In genomic region chr17:36193546-36194141, GRCm38 (mm10) we compare ENCODE assay signal across 8 mouse cellular contexts. TPM values are rescaled to one million over a fixed set of nuclear protein-coding genes. Genes with fewer than 3 reads are reported as not detected.
DNase-seq lines count a peak whose midpoint lies in the region; TF ChIP-seq lines count a peak whose summit lies in the region.

No protein-coding gene starts in this region.

- no peaks in the 10 kb centered on the region for H3K36me3 ChIP-seq in CH12.LX (replicated peaks in 1 of 2; ENCODE audit: control insufficient read depth in 1 of 2, insufficient read depth in 1 of 2, low read length in 1 of 2)

- no peak overlapping the region for H3K4me3 ChIP-seq in CH12.LX (replicated peaks in 1 of 3; ENCODE audit: low read depth in 2 of 3, low read length in 2 of 3, poor library complexity in 1 of 3)

- peak; percentile 10 for TF ChIP-seq RAD21 in CH12.LX (IDR thresholded peaks at IDR 0.05; ENCODE audit: low read depth, low read length)

- peaks cover 9 to 14% of the 10 kb centered on the region in 2 experiments for H3K4me1 ChIP-seq in CH12.LX (ENCODE audit: control insufficient read depth in 1 of 2, insufficient read depth in 2 of 2)

- TF ChIP-seq CTCF in CH12.LX (conservative IDR thresholded peaks at IDR 0.05 in 1 of 2, IDR thresholded peaks at IDR 0.05 in 1 of 2; ENCODE audit: low read depth in 2 of 2, low read length in 2 of 2): peak in 1 of 2 experiments; percentile 41; a peak in 2 of 4 replicates

- peak; percentile 82 for DNase-seq in 416B (ENCODE audit: low read depth)
- no peak for DNase-seq in CH12.LX (ENCODE audit: extremely low read depth)
- DNase-seq in cerebellum, postnatal 14 days: peak; percentile 53 to 77
- peak; percentile 12 for DNase-seq in gonadal fat pad, adult 2 months (ENCODE audit: low read depth)
- peak; percentile 85 to 86 for DNase-seq in kidney, postnatal 4 days
- DNase-seq in lung, postnatal 10 days: peak; percentile 66
- peak; percentile 44 for DNase-seq in ovary, postnatal 14 days (ENCODE audit: low spot score)
- DNase-seq in thymus, postnatal 25 days: peak; percentile 81

- no peak overlapping the region for H3K9ac ChIP-seq in CH12.LX (ENCODE audit: insufficient read depth, low read depth)

- no peak for TF ChIP-seq EP300 in CH12.LX (IDR thresholded peaks at IDR 0.05; ENCODE audit: low read length)

- dilution Hi-C loops in CH12.LX (cut with MboI; ENCODE audit: extremely low pct_ligation_motif_present, extremely low pct_unique_long_range_greater_than_20kb, low sequenced_read_pairs): no loop called here

- H3K27ac ChIP-seq in CH12.LX (ENCODE audit: insufficient read depth, low read depth): no peak overlapping the region

- peaks cover 56% of the 10 kb centered on the region for H3K27me3 ChIP-seq in CH12.LX (replicated peaks)

- no peak overlapping the region for H3K4me2 ChIP-seq in CH12.LX (ENCODE audit: insufficient read depth, low read depth, poor library complexity, severe bottlenecking)

- in situ Hi-C loops in CH12.LX (cut with MboI; ENCODE audit: low pct_ligation_motif_present, low pct_unique_long_range_greater_than_20kb, low sequenced_read_pairs): loop anchor here (10.0 kb wide), 1 partner anchor 129 kb away; no protein-coding TSS in a partner anchor

- H3K79me2 ChIP-seq in CH12.LX (replicated peaks; ENCODE audit: control insufficient read depth, extremely low read depth, insufficient read depth, poor library complexity, severe bottlenecking): no peaks in the 10 kb centered on the region

- H3K9me3 ChIP-seq in CH12.LX (replicated peaks; ENCODE audit: low read length): no peaks in the 10 kb centered on the region

- TF ChIP-seq POLR2A in CH12.LX (IDR thresholded peaks at IDR 0.05; ENCODE audit: low read depth, low read length): no peak

TF ChIP-seq in CH12.LX, 34 proteins besides CTCF, POLR2A, EP300 and RAD21:
- TF ChIP-seq MEF2A (IDR thresholded peaks at IDR 0.05; ENCODE audit: borderline replicate concordance, low read depth, low read length) (no peak), KAT2A (IDR thresholded peaks at IDR 0.05; ENCODE audit: insufficient replicate concordance, low read length) (no peak), IRF4 (IDR thresholded peaks at IDR 0.05; ENCODE audit: low read depth, low read length) (no peak), TBP (conservative IDR thresholded peaks at IDR 0.05; ENCODE audit: low read depth, low read length) (no peak), SMC3 (IDR thresholded peaks at IDR 0.05; ENCODE audit: low read depth, low read length) (peak; percentile 31)

RNA-seq across cellular contexts. Expression of gene H2-T3, which starts 3.6 kb away (rescaled TPM):
- total RNA-seq in CH12.LX (2012; rRNA removed) (not detected in 2 replicates), CH12.LX (2014; rRNA removed) (not detected in 2 replicates)
- polyA plus RNA-seq in CH12.LX (2012; ENCODE audit: insufficient read length, low read depth): 0.74 and 1.3 TPM in 2 replicates
- not detected in 2 replicates for polyA plus RNA-seq in gonadal fat pad, adult 2 months (2012; rRNA removed)

RNA-seq across cellular contexts. Expression of gene Gm8909, which starts 25.3 kb away (rescaled TPM):
- total RNA-seq in CH12.LX (2012; rRNA removed): 0.25 and 0.38 TPM in 2 replicates
- not detected in 2 replicates for total RNA-seq in CH12.LX (2014; rRNA removed)
- 16.5 and 35.5 TPM in 2 replicates for polyA plus RNA-seq in CH12.LX (2012; ENCODE audit: insufficient read length, low read depth)
- 0.16 and 0.28 TPM in 2 replicates for polyA plus RNA-seq in gonadal fat pad, adult 2 months (2012; rRNA removed)

Comparison
In these comparisons a context has a peak if more than half of its experiments do, and no peak if none do; other contexts are left out.
1. RNA of gene Gm8909, which starts 25.3 kb away (polyA plus RNA-seq): 16.5 to 35.5 TPM in CH12.LX; 0.16 to 0.28 TPM in gonadal fat pad, adult 2 months; every median in the first group is over 10 times any median in the second.